10 mouse cellular contexts compared by ENCODE assay signal in the genomic region with DNA sequence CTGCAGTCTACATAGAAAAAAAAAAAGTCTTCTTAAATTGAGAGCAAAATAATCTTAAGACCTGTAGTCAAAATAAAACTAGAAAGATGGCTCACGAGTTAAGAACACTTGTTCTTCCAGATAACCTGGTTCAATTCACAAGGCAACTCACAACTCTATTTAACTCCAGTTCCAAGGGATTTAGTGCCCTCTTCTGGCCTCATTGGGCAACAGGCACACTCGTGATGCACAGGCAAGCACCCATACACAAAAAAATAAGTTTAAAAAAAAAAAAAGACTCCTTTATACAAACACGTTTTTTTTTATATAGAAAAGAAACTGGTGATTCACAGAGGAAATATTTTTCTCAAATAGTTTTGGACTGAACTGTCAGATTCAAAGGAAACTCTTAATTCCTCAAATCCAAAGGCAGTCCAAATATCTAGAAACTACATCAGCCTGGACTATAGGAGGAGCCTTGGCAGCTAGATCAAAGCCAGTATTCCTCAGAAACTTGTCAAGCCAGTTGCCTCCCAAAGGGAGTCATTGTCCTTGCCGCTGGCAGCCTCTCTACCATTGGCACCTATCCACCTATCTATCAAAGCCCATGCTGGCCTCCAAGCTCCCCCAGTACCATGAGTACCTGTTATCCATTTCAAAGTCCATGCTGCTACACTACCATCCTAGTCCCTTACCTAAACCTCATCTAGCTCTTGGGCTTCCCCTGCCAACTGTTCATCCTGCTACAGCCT. TPM values are rescaled to one million over a fixed set of nuclear protein-coding genes. Genes with fewer than 3 reads are reported as not detected.
DNase-seq lines count a peak whose midpoint lies in the region; ATAC-seq and TF ChIP-seq lines count a peak whose summit lies in the region.
"Had no signal": no experiment of that assay in that cellular context is flagged by ENCODE, and none has a peak within 500 bp of the region (broad histone marks: within the 10 kb centered on the region; RNA-seq: fewer than 3 reads in every experiment).

No protein-coding gene starts in this region.

- H3K36me3 ChIP-seq in liver, embryonic 11.5 days (ENCODE audit: control insufficient read depth, insufficient read depth, low read length), result peaks cover 47% of the 10 kb centered on the region

- WGBS in cerebellum, adult 2 months, result 57% methylated on average over 4 of the region's 4 CpGs
- 80% methylated on average over 4 of the region's 4 CpGs for WGBS in liver, embryonic 11.5 days
- 37% methylated on average over 4 of the region's 4 CpGs for WGBS in large intestine, adult 2 months

- ATAC-seq in liver, embryonic 11.5 days (replicated peaks; ENCODE audit: low FRiP score), result no peak

- no peak overlapping the region for H3K4me2 ChIP-seq in liver, embryonic 11.5 days
- H3K4me2 ChIP-seq: limb, embryonic 15.5 days had no signal

- H3K27me3 ChIP-seq in cerebellum, adult 2 months (ENCODE audit: control insufficient read depth, insufficient read depth, low read length), result no peaks in the 10 kb centered on the region
- no peaks in the 10 kb centered on the region for H3K27me3 ChIP-seq in liver, embryonic 11.5 days (replicated peaks; ENCODE audit: control insufficient read depth, insufficient read depth, low read length)
- H3K27me3 ChIP-seq: limb, embryonic 15.5 days had no signal

- no peak for DNase-seq in cerebellum, adult 2 months
- DNase-seq in cerebellum, adult 9-10 months, result no peak
- DNase-seq in liver, result peak; percentile 50
- DNase-seq in liver, embryonic 11.5 days (ENCODE audit: low spot score), result no peak
- peak; percentile 55 for DNase-seq in adrenal gland, postnatal 14 days
- DNase-seq in large intestine, adult 2 months (ENCODE audit: low read depth, low spot score), result peak; percentile 22
- DNase-seq in MN1 (ENCODE audit: low spot score), result no peak
- DNase-seq in gastrocnemius, postnatal 36 days, result no peak
- DNase-seq: gastrocnemius, postnatal 14 days had no signal

- no peak for TF ChIP-seq POLR2A in cerebellum, adult 2 months (IDR thresholded peaks at IDR 0.05; ENCODE audit: borderline replicate concordance, insufficient read depth, low read length)

- no peaks in the 10 kb centered on the region for H3K9me3 ChIP-seq in liver, embryonic 11.5 days (ENCODE audit: control insufficient read depth, low read length)
- H3K9me3 ChIP-seq: limb, embryonic 15.5 days had no signal

- no peak overlapping the region for H3K9ac ChIP-seq in liver, embryonic 11.5 days (ENCODE audit: low read depth, low read length)
- H3K9ac ChIP-seq: limb, embryonic 15.5 days had no signal

- no peak overlapping the region for H3K27ac ChIP-seq in cerebellum, adult 2 months (ENCODE audit: insufficient read depth, low read length)
- no peak overlapping the region for H3K27ac ChIP-seq in liver, embryonic 11.5 days (ENCODE audit: low read depth, low read length)
- H3K27ac ChIP-seq: limb, embryonic 15.5 days had no signal

- intact Hi-C loops in gastrocnemius, postnatal 36 days (cut with DNase I), result loop anchor here (10.0 kb wide), 1 partner anchor 1026 kb away; no protein-coding TSS in a partner anchor

- peak; percentile 6; the same call in 1 of the 2 replicates for TF ChIP-seq CTCF in cerebellum, adult 2 months (IDR thresholded peaks at IDR 0.05; ENCODE audit: borderline replicate concordance, insufficient read depth, low read depth, low read length)

- no peak overlapping the region for H3K4me3 ChIP-seq in cerebellum, adult 2 months (replicated peaks; ENCODE audit: insufficient read depth, low read depth, low read length)
- H3K4me3 ChIP-seq in liver, embryonic 11.5 days (ENCODE audit: low read depth, low read length), result no peak overlapping the region
- H3K4me3 ChIP-seq: limb, embryonic 15.5 days had no signal

- no peaks in the 10 kb centered on the region for H3K4me1 ChIP-seq in cerebellum, adult 2 months (ENCODE audit: control insufficient read depth, insufficient read depth, low read length)
- no peaks in the 10 kb centered on the region for H3K4me1 ChIP-seq in liver, embryonic 11.5 days (replicated peaks; ENCODE audit: control insufficient read depth, insufficient read depth, low read length)
- H3K4me1 ChIP-seq: limb, embryonic 15.5 days had no signal

RNA-seq across cellular contexts. Expression of a gene that starts 28.5 kb away (rescaled TPM):
- polyA plus RNA-seq in cerebellum, adult 2 months (2012; rRNA removed), result 18.9 and 20.7 TPM in 2 replicates
- 92.7 and 108 TPM in 2 replicates for polyA plus RNA-seq in liver, embryonic 11.5 days (2014; fragmentation: Nextera tagmentation; extraction: Ambion mirVana)
- total RNA-seq in adrenal gland, postnatal 14 days (2021), result 69.8 and 71.7 TPM in 2 replicates
- 3.4 and 6.1 TPM in 2 replicates for polyA plus RNA-seq in large intestine, adult 2 months (2012; rRNA removed)
- 10 to 100 TPM; 21.2 to 25.2 TPM for total RNA-seq in gastrocnemius, postnatal 36 days (2021)

Comparison
In these comparisons a context has a peak if more than half of its experiments do, and no peak if none do; other contexts are left out.
1. DNase-seq: peak in liver (single experiment), adrenal gland, postnatal 14 days (single experiment) and large intestine, adult 2 months (single experiment); none in cerebellum, adult 2 months (0 of 2), cerebellum, adult 9-10 months (single experiment), liver, embryonic 11.5 days (single experiment), MN1 (single experiment) and gastrocnemius, postnatal 36 days (0 of 2).